Mouse (Mus musculus): ENCODE results near the gene Olfr155. TPM values are rescaled to one million over a fixed set of nuclear protein-coding genes. Genes with fewer than 3 reads are reported as not detected.

Gene Olfr155
- polyA plus RNA-seq, 1 experiment from 2014 or later = not detected

Other genes starting within 250 kb of the Olfr155 start
- gene Npr2, start 219.6 kb upstream of the Olfr155 start, polyA plus RNA-seq (2014; fragmentation: Nextera tagmentation; extraction: Ambion mirVana) = 6.0 and 11.1 TPM in 2 replicates
- 0.93 and 1.3 TPM in 2 replicates for gene Spag8, start 198.0 kb upstream of the Olfr155 start, polyA plus RNA-seq (2014; fragmentation: Nextera tagmentation; extraction: Ambion mirVana)
- 107 and 136 TPM in 2 replicates for gene Hint2, start 195.1 kb upstream of the Olfr155 start, polyA plus RNA-seq (2014; fragmentation: Nextera tagmentation; extraction: Ambion mirVana)
- 2.6 and 3.2 TPM in 2 replicates for gene Tmem8b, start 182.6 kb upstream of the Olfr155 start, polyA plus RNA-seq (2014; fragmentation: Nextera tagmentation; extraction: Ambion mirVana)
- 2.6 and 3.7 TPM in 2 replicates for gene Fam221b, start 182.4 kb upstream of the Olfr155 start, polyA plus RNA-seq (2014; fragmentation: Nextera tagmentation; extraction: Ambion mirVana)
- not detected in 2 replicates for gene Olfr70, start 150.8 kb upstream of the Olfr155 start, polyA plus RNA-seq (2014; fragmentation: Nextera tagmentation; extraction: Ambion mirVana)
- gene Olfr71, start 141.3 kb upstream of the Olfr155 start, polyA plus RNA-seq (2014; fragmentation: Nextera tagmentation; extraction: Ambion mirVana) = not detected in 2 replicates
- 0.40 and 1.0 TPM in 2 replicates for gene Hrct1, start 124.4 kb upstream of the Olfr155 start, polyA plus RNA-seq (2014; fragmentation: Nextera tagmentation; extraction: Ambion mirVana)
- 0.04 and 0.14 TPM in 2 replicates for gene Spaar, start 121.5 kb upstream of the Olfr155 start, polyA plus RNA-seq (2014; fragmentation: Nextera tagmentation; extraction: Ambion mirVana)
- not detected in 2 replicates for gene Olfr159, start 80.6 kb upstream of the Olfr155 start, polyA plus RNA-seq (2014; fragmentation: Nextera tagmentation; extraction: Ambion mirVana)
- gene Olfr156, start 27.7 kb upstream of the Olfr155 start, polyA plus RNA-seq (2014; fragmentation: Nextera tagmentation; extraction: Ambion mirVana) = not detected in 2 replicates
- gene Olfr157, start 11.4 kb upstream of the Olfr155 start, polyA plus RNA-seq (2014; fragmentation: Nextera tagmentation; extraction: Ambion mirVana) = not detected in 2 replicates
- gene Reck, start 24.0 kb downstream of the Olfr155 start, polyA plus RNA-seq (2014; fragmentation: Nextera tagmentation; extraction: Ambion mirVana) = 16.9 and 26.2 TPM in 2 replicates
- 51.4 and 63.6 TPM in 2 replicates for gene Glipr2, start 105.8 kb downstream of the Olfr155 start, polyA plus RNA-seq (2014; fragmentation: Nextera tagmentation; extraction: Ambion mirVana)
- gene Ccin, start 131.9 kb downstream of the Olfr155 start, polyA plus RNA-seq (2014; fragmentation: Nextera tagmentation; extraction: Ambion mirVana) = not detected in 2 replicates
- gene Clta, start 152.9 kb downstream of the Olfr155 start, polyA plus RNA-seq (2014; fragmentation: Nextera tagmentation; extraction: Ambion mirVana) = 242 and 272 TPM in 2 replicates
- 14.4 and 23.2 TPM in 2 replicates for gene Gne, start 232.6 kb downstream of the Olfr155 start, polyA plus RNA-seq (2014; fragmentation: Nextera tagmentation; extraction: Ambion mirVana)